Comparison of ENCODE assay signal across 8 mouse cellular contexts in genomic region chr6:114929346-114929745, GRCm38 (mm10). TPM values are rescaled to one million over a fixed set of nuclear protein-coding genes. Genes with fewer than 3 reads are reported as not detected.
A peak's percentile ranks its signal among the peaks of the same experiment; 100 is the strongest.
DNase-seq lines count a peak whose midpoint lies in the region; ATAC-seq lines count a peak whose summit lies in the region.

No protein-coding gene starts in this region.

- no peak overlapping the region for H3K27ac ChIP-seq in hindbrain, embryonic 15.5 days (replicated peaks)
- H3K27ac ChIP-seq in lung, embryonic 16.5 days (ENCODE audit: low read length) = no peak overlapping the region

- H3K9me3 ChIP-seq in hindbrain, embryonic 15.5 days = no peaks in the 10 kb centered on the region
- H3K9me3 ChIP-seq in lung, embryonic 16.5 days (ENCODE audit: control insufficient read depth, low read length) = peaks cover 4% of the 10 kb centered on the region

- H3K36me3 ChIP-seq in hindbrain, embryonic 15.5 days = no peaks in the 10 kb centered on the region
- no peaks in the 10 kb centered on the region for H3K36me3 ChIP-seq in lung, embryonic 16.5 days (ENCODE audit: control insufficient read depth, insufficient read depth, low read length)

- H3K9ac ChIP-seq in hindbrain, embryonic 15.5 days = no peak overlapping the region
- H3K9ac ChIP-seq in lung, embryonic 16.5 days (ENCODE audit: low read length) = no peak overlapping the region; the same call in 1 of the 2 replicates

- H3K4me3 ChIP-seq in hindbrain, embryonic 15.5 days = no peak overlapping the region
- no peak overlapping the region for H3K4me3 ChIP-seq in lung, embryonic 16.5 days (ENCODE audit: low read length)

- H3K27me3 ChIP-seq in hindbrain, embryonic 15.5 days = no peaks in the 10 kb centered on the region
- no peaks in the 10 kb centered on the region for H3K27me3 ChIP-seq in lung, embryonic 16.5 days (ENCODE audit: control insufficient read depth, insufficient read depth, low read depth, low read length)

- no peak for ATAC-seq in CD4-positive, CD25-positive, alpha-beta regulatory T cell, adult 4 months
- ATAC-seq in hindbrain, embryonic 15.5 days (ENCODE audit: low FRiP score, low read depth) = peak; percentile 5; the same call in 1 of the 2 replicates
- ATAC-seq in lung, embryonic 16.5 days (ENCODE audit: low read depth) = 0 out of 2 replicates have a peak, but pooled peaks have one; percentile 13

- peak; percentile 45 for DNase-seq in CD4-positive, CD25-positive, alpha-beta regulatory T cell, adult 2 months (ENCODE audit: low read depth, low spot score)
- peak; percentile 82 for DNase-seq in 416B (ENCODE audit: low read depth)
- peak; percentile 56 to 67 for DNase-seq in cerebellum, postnatal 25 days
- no peak for DNase-seq in right cerebral cortex, adult 18-20 months
- DNase-seq in layer of hippocampus, adult 9-11 months = no peak

- H3K4me2 ChIP-seq in hindbrain, embryonic 15.5 days = no peak overlapping the region
- H3K4me2 ChIP-seq in lung, embryonic 16.5 days (ENCODE audit: low read depth, low read length) = no peak overlapping the region

- peaks cover 11% of the 10 kb centered on the region; the same call in 1 of the 2 replicates for H3K4me1 ChIP-seq in hindbrain, embryonic 15.5 days (replicated peaks)
- peaks cover 30% of the 10 kb centered on the region for H3K4me1 ChIP-seq in lung, embryonic 16.5 days (replicated peaks; ENCODE audit: control insufficient read depth, insufficient read depth, low read length)

RNA-seq across cellular contexts. Expression of gene Vgll4, which starts 40.4 kb away (rescaled TPM):
- polyA plus RNA-seq in CD4-positive, CD25-positive, alpha-beta regulatory T cell, adult 4 months (2017; shearing (Covaris generic)) = 100 to 1,000 TPM; 171 to 233 TPM
- polyA plus RNA-seq in hindbrain, embryonic 15.5 days (2015; fragmentation: Nextera tagmentation; extraction: Ambion mirVana) = 51.8 and 59.6 TPM in 2 replicates
- 152 and 155 TPM in 2 replicates for polyA plus RNA-seq in lung, embryonic 16.5 days (2015; fragmentation: Nextera tagmentation; extraction: Ambion mirVana)

Comparison
In these comparisons a context has a peak if more than half of its experiments do, and no peak if none do; other contexts are left out.
1. DNase-seq: peak in CD4-positive, CD25-positive, alpha-beta regulatory T cell, adult 2 months (single experiment), 416B (single experiment) and cerebellum, postnatal 25 days (2 of 2); none in right cerebral cortex, adult 18-20 months (single experiment) and layer of hippocampus, adult 9-11 months (single experiment).